Mouse (Mus musculus) E14TG2a.4 (cell line): Measurements from ENCODE around the gene Saxo1.

Experiments used
- H3K27me3 ChIP-seq: 2 replicates; pipeline ENCODE4 v1.6.1; 2014; ENCODE audit warnings: low read length, control low read depth; ENCODE audit not compliant: insufficient read depth
- H3K36me3 ChIP-seq: 2 replicates; pipeline ENCODE4 v1.6.1; 2014; ENCODE audit warnings: low read length, control low read depth; ENCODE audit not compliant: insufficient read depth
- H3K4me1 ChIP-seq: replicated peaks from 2 replicates; pipeline ENCODE4 v1.6.1; 2014; ENCODE audit warnings: low read depth, low read length, control low read depth
- H3K4me3 ChIP-seq: replicated peaks from 2 replicates; pipeline ENCODE4 v1.5.1; 2014; ENCODE audit warnings: mild to moderate bottlenecking, low read length
- H3K9me3 ChIP-seq: 2 replicates; pipeline ENCODE4 v1.6.1; 2014; ENCODE audit warnings: low read length, control low read depth
- CTCF ChIP-seq: conservative IDR thresholded peaks from 2 replicates; pipeline ENCODE4 v1.5.1; 2014; ENCODE audit warnings: low read length
- NANOG ChIP-seq: IDR thresholded peaks from 2 replicates; pipeline ENCODE4 v1.6.1; 2014; ENCODE audit warnings: borderline replicate concordance, low read length, mixed read lengths
- POU5F1 ChIP-seq: IDR thresholded peaks from 2 replicates; pipeline ENCODE4 v1.6.1; 2014; ENCODE audit warnings: low read length, borderline replicate concordance

The Saxo1 gene

DNA sequence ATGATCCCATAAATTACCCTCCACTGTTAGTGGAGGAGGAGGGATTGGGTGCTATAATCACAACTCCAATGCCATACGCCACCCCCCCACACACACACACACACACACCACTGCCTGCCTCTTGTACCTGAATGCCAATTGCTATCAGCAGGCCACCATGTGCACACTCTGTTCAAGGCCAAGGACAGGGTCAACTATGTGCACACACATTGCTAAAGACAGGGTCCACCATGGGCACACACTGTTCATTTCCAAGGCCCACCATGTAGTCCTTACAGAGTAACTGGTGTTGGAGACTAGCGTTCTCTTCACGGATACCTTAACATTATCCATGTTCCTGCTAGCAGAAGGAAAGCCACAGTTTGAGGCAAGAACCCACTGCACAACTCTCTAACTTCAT is 2.9 kb upstream of the Saxo1 start:
- no peaks in the 10 kb centered on the region for H3K36me3 ChIP-seq
- H3K4me3 ChIP-seq = no peak overlapping the region
- H3K27me3 ChIP-seq = no peaks in the 10 kb centered on the region
- TF ChIP-seq NANOG (no peak), POU5F1 (no peak), CTCF (no peak)
- no peaks in the 10 kb centered on the region for H3K9me3 ChIP-seq
- no peaks in the 10 kb centered on the region for H3K4me1 ChIP-seq

DNA sequence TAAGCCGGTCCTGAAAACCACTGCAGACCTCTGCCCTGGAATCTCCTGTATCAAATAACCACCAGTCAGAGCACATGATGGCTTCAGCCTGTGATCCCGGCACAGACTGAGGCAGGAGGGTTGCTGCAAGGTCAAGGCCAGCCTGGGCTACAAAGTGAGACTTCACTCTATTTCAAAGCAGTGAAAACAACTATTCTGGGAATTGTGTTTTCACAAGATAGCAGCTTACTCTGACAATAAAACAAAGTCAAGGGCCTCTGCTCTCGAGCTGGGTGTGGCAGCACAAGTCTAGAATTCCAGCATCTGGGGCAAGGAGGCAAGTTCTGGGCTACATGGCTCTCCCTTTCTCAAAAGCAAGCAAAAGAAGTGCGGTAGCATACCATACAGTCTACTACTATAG is 878 bp upstream of the Saxo1 start:
- Histone ChIP-seq H3K4me3 (no peak overlapping the region), H3K36me3 (no peaks in the 10 kb centered on the region), H3K4me1 (no peaks in the 10 kb centered on the region), H3K9me3 (no peaks in the 10 kb centered on the region), H3K27me3 (no peaks in the 10 kb centered on the region)
- TF ChIP-seq POU5F1 (no peak), CTCF (no peak), NANOG (no peak)

GRCm38 (mm10) chr4:86557371-86557770 is 757 bp downstream of the Saxo1 start:
- TF ChIP-seq NANOG = no peak
- no peak for TF ChIP-seq CTCF
- TF ChIP-seq POU5F1 = no peak
- Histone ChIP-seq H3K4me3 (no peak overlapping the region), H3K36me3 (no peaks in the 10 kb centered on the region), H3K27me3 (no peaks in the 10 kb centered on the region), H3K4me1 (no peaks in the 10 kb centered on the region), H3K9me3 (no peaks in the 10 kb centered on the region)

DNA sequence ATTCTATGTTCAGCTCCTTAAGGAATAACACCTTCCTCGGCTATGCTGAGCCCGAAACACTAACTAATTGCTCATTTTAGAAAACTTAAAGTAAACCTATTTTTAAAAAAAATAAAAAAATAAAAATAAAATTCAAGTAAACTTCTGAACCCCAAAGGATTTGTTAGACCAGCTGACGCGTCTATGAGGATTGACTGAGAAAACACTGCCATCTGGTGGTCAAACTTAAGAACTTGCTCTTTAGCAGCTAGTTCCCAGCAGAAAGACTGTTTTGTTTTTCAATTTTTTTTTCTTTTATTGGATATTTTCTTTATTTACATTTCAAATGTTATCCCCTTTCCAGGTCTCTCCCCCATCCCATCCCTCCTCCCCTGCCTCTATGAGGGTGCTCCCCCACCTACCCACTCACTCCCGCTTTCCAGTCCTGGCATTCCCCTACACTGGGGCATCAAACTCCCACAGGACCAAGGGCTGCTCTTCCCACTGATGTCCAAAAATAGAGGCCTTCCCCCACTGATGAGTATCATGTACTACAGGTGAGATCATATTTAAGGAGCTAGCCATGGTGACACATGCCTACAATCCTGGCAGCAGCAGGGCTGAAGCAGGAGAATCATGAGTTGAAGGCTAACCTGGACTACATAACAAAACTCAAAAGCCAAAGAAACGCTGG is 3.0 kb downstream of the Saxo1 start:
- Histone ChIP-seq H3K4me3 (no peak overlapping the region), H3K27me3 (peaks cover 5% of the 10 kb centered on the region; the same call in 1 of the 2 replicates), H3K9me3 (no peaks in the 10 kb centered on the region), H3K4me1 (no peaks in the 10 kb centered on the region), H3K36me3 (no peaks in the 10 kb centered on the region)
- TF ChIP-seq CTCF = peak; percentile 42
- no peak for TF ChIP-seq POU5F1
- TF ChIP-seq NANOG = no peak

GRCm38 (mm10) chr4:86548332-86548731 is 9.8 kb downstream of the Saxo1 start:
- Histone ChIP-seq H3K36me3 (no peaks in the 10 kb centered on the region), H3K9me3 (no peaks in the 10 kb centered on the region), H3K4me3 (no peak overlapping the region), H3K27me3 (peaks cover 5% of the 10 kb centered on the region; the same call in 1 of the 2 replicates), H3K4me1 (peaks cover 6% of the 10 kb centered on the region)
- no peak for TF ChIP-seq NANOG
- TF ChIP-seq POU5F1 = no peak
- TF ChIP-seq CTCF = no peak

DNA sequence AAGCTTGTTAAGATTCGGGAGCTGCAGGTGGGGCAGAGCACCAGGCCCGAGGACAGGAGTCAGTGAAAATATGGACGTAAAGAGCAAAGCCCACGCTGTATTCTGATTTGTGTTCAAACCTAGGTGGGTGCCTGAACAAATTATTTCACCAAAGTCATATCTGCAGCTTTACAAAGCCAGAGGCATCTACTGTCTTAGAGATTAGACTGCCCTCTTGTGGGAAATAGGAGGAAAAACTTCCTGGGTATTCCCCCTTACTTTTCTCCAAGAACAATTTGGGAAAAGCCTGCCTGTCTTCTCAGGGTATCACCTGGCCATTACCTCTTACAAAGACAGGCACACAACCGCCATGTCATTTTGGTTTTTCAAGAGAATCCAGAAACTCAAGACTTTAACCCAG is 12.5 kb downstream of the Saxo1 start:
- TF ChIP-seq CTCF (peak; percentile 56), NANOG (no peak)

GRCm38 (mm10) chr4:86543999-86544398 is 14.1 kb downstream of the Saxo1 start:
- H3K4me1 ChIP-seq = peaks cover 8% of the 10 kb centered on the region
- H3K9me3 ChIP-seq = no peaks in the 10 kb centered on the region
- H3K36me3 ChIP-seq = no peaks in the 10 kb centered on the region
- TF ChIP-seq POU5F1 (no peak), NANOG (no peak), CTCF (no peak)
- H3K27me3 ChIP-seq = no peaks in the 10 kb centered on the region
- no peak overlapping the region for H3K4me3 ChIP-seq

More for the DNA sequence above, 12.5 kb downstream of the Saxo1 start:
- H3K36me3 ChIP-seq = no peaks in the 10 kb centered on the region
- no peaks in the 10 kb centered on the region for H3K9me3 ChIP-seq
- H3K27me3 ChIP-seq = peaks cover under 1% of the 10 kb centered on the region; the same call in 1 of the 2 replicates
- no peak overlapping the region for H3K4me3 ChIP-seq
- H3K4me1 ChIP-seq = peaks cover 6% of the 10 kb centered on the region

GRCm38 (mm10) chr4:86541573-86541972 is 16.6 kb downstream of the Saxo1 start:
- Histone ChIP-seq H3K9me3 (no peaks in the 10 kb centered on the region), H3K4me3 (no peak overlapping the region), H3K36me3 (no peaks in the 10 kb centered on the region), H3K27me3 (no peaks in the 10 kb centered on the region), H3K4me1 (peaks cover 10% of the 10 kb centered on the region)
- TF ChIP-seq NANOG (no peak), CTCF (no peak), POU5F1 (no peak)

DNA sequence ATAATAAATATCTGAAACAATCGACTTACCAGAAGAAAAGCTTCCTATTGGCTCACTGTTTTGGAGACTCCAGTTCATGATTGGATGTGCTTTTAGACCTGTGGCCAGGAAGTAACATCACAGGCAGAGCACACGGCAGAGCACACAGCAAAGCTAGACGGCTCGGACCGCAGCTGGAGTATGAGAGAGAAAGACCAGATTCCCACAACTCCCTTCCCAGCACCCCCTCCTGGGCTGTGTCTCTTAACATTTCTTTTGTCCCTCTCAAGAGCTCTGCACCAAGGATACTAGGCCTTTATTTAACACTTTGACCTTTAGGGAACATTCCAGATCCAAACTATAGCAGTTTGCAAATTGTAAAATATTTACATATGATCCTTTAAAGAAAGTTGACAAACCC is 19.2 kb downstream of the Saxo1 start:
- peaks cover 4% of the 10 kb centered on the region for H3K4me1 ChIP-seq
- no peak overlapping the region for H3K4me3 ChIP-seq
- 0 out of 2 replicates have a peak, but pooled peaks cover 3% of the 10 kb centered on the region for H3K9me3 ChIP-seq
- no peaks in the 10 kb centered on the region for H3K36me3 ChIP-seq
- TF ChIP-seq POU5F1 (no peak), CTCF (no peak), NANOG (no peak)
- H3K27me3 ChIP-seq = no peaks in the 10 kb centered on the region
